Mouse (Mus musculus) embryonic fibroblast, embryonic 13.5 days (primary cell): ENCODE data around the gene Themis3. TPM values are rescaled to one million over a fixed set of nuclear protein-coding genes. Genes with fewer than 3 reads are reported as not detected.
"Not testable (repeated sequence)": the region's sequence is repeated elsewhere in the genome, so short reads cannot be mapped to it uniquely, and the experiment has no call there.

Source experiments
- H3K27ac ChIP-seq: 2 replicates; pipeline ENCODE4 v1.5.1; 2012; ENCODE audit warnings: low read length, control low read depth, inconsistent platforms; ENCODE audit not compliant: insufficient read depth
- H3K4me1 ChIP-seq: 2 replicates; pipeline ENCODE4 v1.6.1; 2011; ENCODE audit warnings: low read length; ENCODE audit not compliant: control insufficient read depth, insufficient read depth
- H3K4me3 ChIP-seq: 2 replicates; pipeline ENCODE4 v1.5.1; 2011; ENCODE audit warnings: mild to moderate bottlenecking, control low read depth, low read length; ENCODE audit not compliant: insufficient read depth
- CTCF ChIP-seq: IDR thresholded peaks from 2 replicates; pipeline ENCODE4 v1.5.1; 2011; ENCODE audit warnings: mild to moderate bottlenecking, control low read depth, low read length, moderate library complexity, borderline replicate concordance; ENCODE audit not compliant: insufficient read depth
- POLR2A ChIP-seq: IDR thresholded peaks from 2 replicates; pipeline ENCODE4 v1.6.1; 2011; ENCODE audit warnings: low read depth, mild to moderate bottlenecking, control low read depth, low read length, moderate library complexity
- polyA plus RNA-seq: library from polyadenylated mRNA; stranded (reverse); fragments of >200 nt; gene quantifications from 2 replicates; pipeline ENCODE4 v1.2.4, GENCODE M21; 2011; ENCODE audit warnings: low read depth; ENCODE audit not compliant: missing spikeins, insufficient read length

The Themis3 gene
- polyA plus RNA-seq, 1 experiment = not detected

DNA sequence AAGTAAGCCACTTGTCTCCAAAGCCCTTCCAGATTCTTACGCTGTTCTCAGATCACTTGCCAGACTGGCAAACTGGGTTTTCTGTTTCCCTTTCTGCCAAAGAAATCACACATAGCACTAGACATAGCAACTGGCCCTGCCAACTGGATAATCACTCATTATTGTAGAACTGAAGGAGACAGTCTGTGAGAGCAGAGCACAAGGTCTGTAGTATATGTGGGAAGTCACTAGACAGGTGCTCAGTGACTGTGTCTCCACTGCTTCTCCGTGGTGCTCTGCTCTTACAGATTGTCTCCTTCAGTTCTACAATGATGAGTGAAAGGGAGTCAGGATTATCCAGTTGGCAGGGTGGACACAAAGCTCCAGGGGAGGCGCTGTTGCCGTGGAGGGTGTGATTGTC, 41.7 kb downstream of the Themis3 start:
- no peak overlapping the region for H3K27ac ChIP-seq
- TF ChIP-seq POLR2A (no peak), CTCF (no peak)
- H3K4me3 ChIP-seq = no peak overlapping the region
- no peaks in the 10 kb centered on the region for H3K4me1 ChIP-seq

DNA sequence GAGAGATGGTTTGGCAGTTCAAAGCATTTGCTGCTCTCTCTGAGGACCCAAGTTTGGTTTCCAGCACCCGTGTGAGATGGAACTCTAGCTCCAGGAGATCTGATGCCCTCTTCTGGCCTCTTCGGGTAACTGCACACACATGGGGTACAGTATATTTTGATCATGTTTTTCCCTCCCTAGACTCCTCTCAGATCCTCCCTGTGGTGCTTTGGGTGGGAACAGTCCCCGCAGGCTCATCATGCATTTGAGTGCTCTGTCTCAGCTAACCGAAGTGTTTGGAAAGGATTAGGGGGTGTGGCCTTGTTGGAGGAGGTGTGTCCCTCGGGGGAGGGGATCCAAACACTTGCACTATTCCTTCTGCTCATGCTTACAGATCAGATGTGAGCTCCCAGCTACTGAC, 43.9 kb downstream of the Themis3 start:
- TF ChIP-seq POLR2A = no peak
- TF ChIP-seq CTCF = no peak
- H3K4me1 ChIP-seq = no peaks in the 10 kb centered on the region
- no peak overlapping the region for H3K4me3 ChIP-seq
- no peak overlapping the region for H3K27ac ChIP-seq

DNA sequence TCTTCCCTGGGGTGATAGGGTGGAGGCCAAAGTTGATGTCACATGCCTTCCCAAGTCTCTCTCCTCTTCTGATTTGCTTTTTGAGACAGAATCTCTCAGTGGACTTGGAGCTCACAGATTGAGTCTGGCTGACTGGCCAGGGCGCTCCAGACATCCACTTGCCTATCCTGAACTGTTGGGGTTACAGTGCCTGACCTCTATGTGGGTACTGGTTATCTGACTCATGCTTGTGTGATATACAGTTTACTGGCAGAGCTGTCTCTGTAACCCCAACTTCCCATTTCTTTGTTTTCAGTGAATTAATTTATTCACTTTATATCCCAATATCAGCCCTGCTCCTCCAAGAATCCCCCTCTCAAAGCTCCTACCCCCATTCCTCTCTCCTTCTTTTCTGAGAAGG, 62.1 kb downstream of the Themis3 start:
- TF ChIP-seq CTCF (no peak), POLR2A (no peak)
- H3K4me3 ChIP-seq = no peak overlapping the region
- H3K4me1 ChIP-seq = no peaks in the 10 kb centered on the region
- no peak overlapping the region for H3K27ac ChIP-seq

DNA sequence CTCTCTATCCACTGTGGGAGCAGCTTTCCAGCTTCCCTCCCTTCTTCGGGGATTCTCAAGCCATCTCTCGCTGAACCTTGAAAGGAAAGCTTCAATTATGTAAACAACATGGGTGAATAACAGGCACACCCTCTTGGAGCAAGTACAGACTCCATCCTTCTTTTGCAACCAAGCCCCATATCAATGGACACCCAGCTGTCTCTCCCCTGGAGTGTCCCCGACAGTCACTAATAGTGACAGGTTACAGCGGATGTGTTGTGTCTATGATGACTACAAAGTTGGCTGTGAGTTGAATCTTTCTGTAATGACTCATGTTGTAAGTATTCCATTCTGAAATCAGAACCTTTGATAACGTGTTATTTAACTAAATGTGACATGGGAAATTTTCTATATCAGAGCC, 71.0 kb downstream of the Themis3 start:
- Histone ChIP-seq H3K27ac (no peak overlapping the region), H3K4me1 (no peaks in the 10 kb centered on the region), H3K4me3 (no peak overlapping the region)
- no peak for TF ChIP-seq POLR2A
- TF ChIP-seq CTCF = no peak

DNA sequence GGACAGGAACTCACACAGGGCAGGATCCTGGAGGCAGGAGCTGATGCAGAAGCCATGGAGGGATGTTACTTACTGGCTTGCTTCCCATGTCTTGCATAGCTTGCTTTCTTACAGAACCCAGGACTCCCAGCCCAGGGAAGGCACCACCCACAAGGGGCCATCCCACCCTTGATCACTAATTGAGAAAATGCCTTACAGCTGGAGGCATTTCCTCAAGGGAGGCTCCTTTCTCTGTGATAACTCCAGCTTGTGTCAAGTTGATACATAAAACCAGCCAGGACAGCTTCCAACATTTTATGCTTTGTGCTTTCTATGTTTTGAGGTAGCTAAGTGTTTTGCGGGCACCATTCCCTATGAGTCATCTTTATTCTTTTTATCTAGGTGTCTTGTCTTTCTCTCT, 71.8 kb downstream of the Themis3 start:
- not testable (repeated sequence) for H3K4me1 ChIP-seq, H3K4me3 ChIP-seq, H3K27ac ChIP-seq

DNA sequence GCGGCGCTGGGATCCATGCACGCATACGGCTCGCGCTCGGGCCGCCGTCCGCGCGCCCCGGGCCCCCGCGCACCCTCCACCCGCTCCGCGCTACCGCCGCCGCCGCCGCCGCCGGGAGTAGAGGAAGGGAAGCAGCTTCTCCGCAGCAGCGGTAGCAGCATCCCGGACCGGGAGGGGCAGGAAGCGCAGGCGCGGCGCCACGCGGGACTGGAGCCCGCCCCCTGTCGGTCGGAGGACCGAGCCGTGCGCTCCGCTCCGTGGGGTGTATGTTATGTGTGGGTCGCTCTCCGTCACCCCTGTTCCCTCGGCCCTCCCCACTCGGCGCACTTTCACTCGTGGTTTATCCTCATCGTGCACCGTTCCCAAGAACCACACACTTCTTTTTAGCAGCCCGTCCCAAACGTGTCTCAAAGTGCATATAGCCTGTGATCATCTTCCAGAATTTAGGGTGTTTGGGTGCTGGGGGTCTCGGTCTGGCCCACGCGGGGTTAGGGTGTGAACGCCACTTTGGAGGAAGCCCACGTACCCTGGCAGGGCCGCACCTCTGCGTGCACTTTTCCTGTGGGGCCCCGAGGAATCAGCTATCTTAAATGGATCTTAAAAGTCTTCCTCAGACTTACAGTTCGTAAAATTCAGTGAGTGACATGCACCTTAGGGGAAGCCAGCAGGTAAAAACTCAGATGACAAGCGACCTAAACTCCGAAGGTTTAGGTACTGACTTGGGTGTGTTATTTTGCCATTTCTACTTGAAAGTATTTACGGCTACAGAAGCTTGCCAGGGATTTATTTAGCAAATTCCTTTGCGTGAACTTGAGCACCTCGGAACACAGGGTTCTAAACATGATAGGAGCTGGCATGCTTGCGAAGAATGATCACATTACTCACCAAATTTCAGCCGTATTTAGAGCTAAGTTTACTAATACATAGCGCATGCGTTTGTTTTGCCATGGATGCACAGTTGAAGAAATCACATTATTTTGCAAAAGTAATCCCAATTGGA, 74.6 kb downstream of the Themis3 start, which contains the start of gene Rab12:
TSS of gene Rab12 (minus strand) at position 176 of the 1,000 bp plus-strand sequence.
- Histone ChIP-seq H3K4me3 (peak within 1 kb of the TSS; percentile 90), H3K27ac (0 out of 2 replicates have a peak within 1 kb of the TSS, but pooled peaks have one; percentile 4), H3K4me1 (peaks cover 2% of the 10 kb centered on the region; the same call in 1 of the 2 replicates)
- peak; percentile 34; the same call in 1 of the 2 replicates for TF ChIP-seq POLR2A
- peak; percentile 86 for TF ChIP-seq CTCF

DNA sequence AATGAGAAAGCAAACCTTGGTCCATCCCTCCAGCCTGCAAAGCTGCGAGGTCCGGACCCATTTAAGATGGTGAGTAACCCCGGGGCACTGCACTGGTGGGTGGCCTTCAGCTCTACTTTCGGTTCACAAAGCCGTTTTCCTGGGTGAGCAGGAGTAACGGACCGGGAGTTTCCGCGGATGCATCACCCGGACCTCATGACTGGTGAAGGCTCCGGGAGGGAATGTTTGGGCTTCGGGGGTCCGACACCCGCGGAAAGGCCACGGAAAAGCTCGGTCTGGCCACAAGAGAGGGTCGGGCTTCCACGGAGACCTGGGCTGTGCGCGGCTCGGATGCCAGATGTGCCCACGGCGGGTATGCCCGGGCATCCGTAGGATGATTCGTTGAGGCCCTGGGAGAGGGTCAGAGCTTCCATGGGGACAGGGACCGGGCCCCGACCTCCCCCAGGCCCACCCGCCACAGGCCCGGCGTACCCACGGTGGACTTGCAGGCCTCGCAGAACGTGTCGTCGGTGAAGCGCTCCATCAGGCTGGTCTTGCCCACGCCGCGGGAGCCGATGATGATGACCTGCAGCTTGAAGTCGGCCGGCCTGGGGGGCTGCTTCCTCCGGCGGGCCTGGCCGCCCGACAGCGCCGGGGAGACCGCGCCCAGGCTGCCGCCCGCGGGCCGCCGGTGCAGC, 75.4 kb downstream of the Themis3 start:
- no peak for TF ChIP-seq POLR2A
- no peak for TF ChIP-seq CTCF
- 0 out of 2 replicates have a peak overlapping the region, but pooled peaks have one; percentile 4 for H3K27ac ChIP-seq
- H3K4me1 ChIP-seq = peaks cover 2% of the 10 kb centered on the region; the same call in 1 of the 2 replicates
- peak overlapping the region; percentile 90 for H3K4me3 ChIP-seq

DNA sequence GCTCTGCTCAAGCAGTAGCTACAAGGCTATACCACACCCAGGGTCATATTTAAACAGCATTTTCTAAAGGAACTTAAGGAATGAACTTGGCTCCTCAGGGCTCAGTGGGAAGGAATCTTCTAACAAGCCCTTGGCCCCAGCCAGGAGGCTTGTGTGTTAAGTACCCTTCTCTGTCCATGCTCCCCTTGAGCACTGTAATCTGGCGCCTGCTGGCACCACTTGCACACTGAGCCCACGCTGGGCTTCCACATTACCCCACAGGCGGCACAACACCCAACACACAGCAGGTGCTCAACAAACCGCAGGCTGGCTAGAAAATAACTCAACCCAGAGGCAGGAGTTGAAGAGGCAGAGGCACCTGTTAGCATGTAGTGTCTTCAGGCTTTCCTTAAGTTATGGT, 77.5 kb downstream of the Themis3 start:
- peaks cover 2% of the 10 kb centered on the region; the same call in 1 of the 2 replicates for H3K4me1 ChIP-seq
- no peak overlapping the region for H3K4me3 ChIP-seq
- TF ChIP-seq CTCF = no peak
- TF ChIP-seq POLR2A = no peak
- H3K27ac ChIP-seq = no peak overlapping the region

DNA sequence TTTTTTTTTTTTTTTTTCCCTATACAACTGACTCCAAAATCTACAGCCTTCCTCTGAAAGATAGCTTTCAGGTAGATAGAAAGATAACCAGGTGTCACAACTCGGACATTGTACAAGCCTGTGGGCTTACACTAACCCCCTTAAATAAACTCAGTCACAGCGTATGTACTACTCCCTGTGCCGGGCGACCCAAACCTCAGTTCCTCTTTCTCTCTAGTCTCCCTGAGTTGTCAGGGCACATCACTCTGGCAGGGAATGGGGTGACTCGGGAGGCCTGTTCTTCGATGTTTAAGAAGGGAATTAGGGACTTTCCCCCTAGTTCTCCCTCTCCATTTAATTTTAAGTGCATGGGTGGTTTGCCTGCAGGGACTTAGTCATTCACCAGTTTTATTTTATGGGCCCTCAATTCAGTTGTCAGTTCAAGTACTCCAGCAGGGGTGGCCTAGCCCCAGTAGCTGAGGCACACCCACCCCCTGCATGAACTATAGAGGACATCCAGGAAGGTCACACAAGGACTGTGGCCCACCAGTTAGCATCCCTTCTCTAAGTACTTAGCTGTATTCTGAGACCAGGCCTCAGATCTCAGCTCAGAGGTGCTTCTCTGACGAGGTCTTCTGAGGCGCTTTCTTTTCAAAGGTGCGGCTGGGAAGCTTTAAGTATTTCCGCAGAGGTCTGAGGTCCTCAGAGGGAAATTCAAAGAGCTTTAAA, 80.0 kb downstream of the Themis3 start:
- Histone ChIP-seq H3K4me1 (peaks cover 6% of the 10 kb centered on the region; the same call in 1 of the 2 replicates), H3K27ac (no peak overlapping the region), H3K4me3 (no peak overlapping the region)
- no peak for TF ChIP-seq POLR2A
- no peak for TF ChIP-seq CTCF
